Mouse (Mus musculus) embryonic facial prominence, embryonic 10.5 days (tissue): Measurements from ENCODE around the gene 2310046K23Rik. TPM values are rescaled to one million over a fixed set of nuclear protein-coding genes. Genes with fewer than 3 reads are reported as not detected.
"Not testable (repeated sequence)": the region's sequence is repeated elsewhere in the genome, so short reads cannot be mapped to it uniquely, and the experiment has no call there.

Experiments
- DNase-seq: peaks from one replicate; pipeline ENCODE4 v3.0.0-alpha.2; 2017; ENCODE audit warnings: low spot score
- H3K27ac ChIP-seq: fragments of 300-500 bp; sonication (generic); replicated peaks from 2 replicates; pipeline ENCODE4 v1.5.1; 2016; ENCODE audit warnings: mild to moderate bottlenecking
- H3K27me3 ChIP-seq: fragments of 300-500 bp; sonication (generic); replicated peaks from 2 replicates; pipeline ENCODE4 v1.6.1; 2016; ENCODE audit warnings: low read depth, mild to moderate bottlenecking; ENCODE audit not compliant: poor library complexity, severe bottlenecking
- H3K36me3 ChIP-seq: fragments of 300-500 bp; sonication (generic); replicated peaks from 2 replicates; pipeline ENCODE4 v1.6.1; 2016; ENCODE audit warnings: mild to moderate bottlenecking, moderate library complexity
- H3K4me1 ChIP-seq: fragments of 300-500 bp; sonication (generic); 2 replicates; pipeline ENCODE4 v1.6.1; 2016
- H3K4me3 ChIP-seq: fragments of 300-500 bp; sonication (generic); 2 replicates; pipeline ENCODE4 v1.5.1; 2016; ENCODE audit warnings: mild to moderate bottlenecking, moderate library complexity
- H3K9me3 ChIP-seq: fragments of 300-500 bp; sonication (generic); 2 replicates; pipeline ENCODE4 v1.6.1; 2016; ENCODE audit warnings: mild to moderate bottlenecking
- WGBS: fragments of 180-500 bp; shearing (Covaris S2); methylation state at CpG from one replicate; pipeline ENCODE4 v1.1.7; 2016; 5-methylcytosine and 5-hydroxymethylcytosine counted together
- polyA plus RNA-seq: library from polyadenylated mRNA; unstranded; fragments of >200 nt; fragmentation: Nextera tagmentation; extraction: Ambion mirVana; gene quantifications from 2 replicates; pipeline ENCODE4 v1.2.1, GENCODE M21; 2016

The 2310046K23Rik gene
- polyA plus RNA-seq, 1 experiment from 2014 or later: not detected

- no peak within 1 kb of the TSS for H3K27ac ChIP-seq
- H3K36me3 ChIP-seq: no peaks in the 10 kb centered on the region
- no peaks in the 10 kb centered on the region for H3K27me3 ChIP-seq
- no peak within 1 kb of the TSS for H3K4me3 ChIP-seq
- WGBS: 86% methylated on average over 1 of the region's 1 CpGs
- H3K9me3 ChIP-seq: no peaks in the 10 kb centered on the region
- DNase-seq: no peak
- H3K4me1 ChIP-seq: no peaks in the 10 kb centered on the region
Observed at GRCm38 (mm10) chr3:92500393-92500792, 33.9 kb downstream of the 2310046K23Rik start, which contains the start of gene Sprr4. TSS of gene Sprr4 (minus strand) at chr3:92500493.

GRCm38 (mm10) chr3:92490262-92490661 is 44.0 kb downstream of the 2310046K23Rik start:
- not testable (repeated sequence) for H3K27me3 ChIP-seq, H3K36me3 ChIP-seq, H3K4me1 ChIP-seq, H3K4me3 ChIP-seq, H3K9me3 ChIP-seq, DNase-seq, H3K27ac ChIP-seq

DNA sequence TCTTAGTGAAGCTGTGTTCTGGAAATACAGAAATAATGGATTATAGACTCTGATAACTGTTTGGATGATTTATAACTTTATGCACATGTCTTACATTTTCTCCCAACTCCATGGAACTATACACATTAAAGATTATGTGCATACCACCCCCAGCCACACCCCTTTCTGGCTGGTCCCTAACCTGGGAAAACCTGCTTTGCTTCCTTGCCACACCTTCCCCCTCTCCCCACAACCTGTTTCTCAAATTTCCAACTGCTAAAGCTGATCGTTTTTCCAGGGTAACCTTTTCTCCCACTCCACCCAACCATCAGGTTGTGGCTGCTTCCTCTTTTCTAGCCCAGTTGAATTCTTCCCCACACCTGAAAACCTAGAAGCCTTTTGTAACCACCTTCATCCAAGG is 48.0 kb downstream of the 2310046K23Rik start:
- no peak for DNase-seq
- Histone ChIP-seq H3K4me1 (no peaks in the 10 kb centered on the region), H3K4me3 (no peak overlapping the region), H3K9me3 (no peaks in the 10 kb centered on the region), H3K36me3 (no peaks in the 10 kb centered on the region), H3K27me3 (no peaks in the 10 kb centered on the region), H3K27ac (no peak overlapping the region)
- 61% methylated on average over 1 of the region's 1 CpGs for WGBS

DNA sequence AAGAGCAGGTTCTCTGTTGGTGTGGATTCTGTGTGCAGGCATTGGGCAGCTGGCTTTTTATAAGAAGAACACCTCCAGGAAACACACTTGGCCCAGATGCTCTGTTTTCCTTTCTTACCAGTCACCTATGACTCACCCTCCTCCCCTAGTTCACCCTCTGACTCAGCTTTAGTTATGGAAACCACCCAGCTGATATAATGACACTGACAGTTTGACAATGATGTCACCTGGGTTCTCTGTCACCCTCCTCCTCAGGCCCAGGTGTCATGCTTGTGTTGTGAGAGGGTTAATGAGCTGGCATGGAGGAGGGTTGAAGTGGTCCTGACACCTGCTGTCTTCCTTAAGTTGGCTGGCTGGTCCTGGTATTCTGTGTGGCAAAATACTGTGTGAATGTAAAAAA is 48.4 kb downstream of the 2310046K23Rik start, which contains the start of gene Sprr1a:
TSS of gene Sprr1a (minus strand) at position 33 of the 400 bp plus-strand sequence.
- Histone ChIP-seq H3K9me3 (no peaks in the 10 kb centered on the region), H3K27ac (no peak within 1 kb of the TSS), H3K4me3 (no peak within 1 kb of the TSS), H3K36me3 (no peaks in the 10 kb centered on the region), H3K27me3 (no peaks in the 10 kb centered on the region), H3K4me1 (no peaks in the 10 kb centered on the region)
- DNase-seq: no peak

Other genes with a start within 250 kb of the 2310046K23Rik start
- gene Sprr2a3, start 249.1 kb downstream of the 2310046K23Rik start, polyA plus RNA-seq: not detected in 2 replicates
- gene Sprr2b, start 217.9 kb downstream of the 2310046K23Rik start, polyA plus RNA-seq: not detected in 2 replicates
- gene Sprr2d, start 195.4 kb downstream of the 2310046K23Rik start, polyA plus RNA-seq: not detected in 2 replicates
- not detected in 2 replicates for gene Sprr2e, start 182.4 kb downstream of the 2310046K23Rik start, polyA plus RNA-seq
- not detected in 2 replicates for gene Sprr2f, start 169.3 kb downstream of the 2310046K23Rik start, polyA plus RNA-seq
- gene Sprr2h, start 148.8 kb downstream of the 2310046K23Rik start, polyA plus RNA-seq: not detected in 2 replicates
- not detected in 2 replicates for gene Sprr2i, start 126.5 kb downstream of the 2310046K23Rik start, polyA plus RNA-seq
- gene Sprr2j-ps, start 116.4 kb downstream of the 2310046K23Rik start, polyA plus RNA-seq: not detected in 2 replicates
- 10.3 and 10.6 TPM in 2 replicates for gene Gm9774, start 105.1 kb downstream of the 2310046K23Rik start, polyA plus RNA-seq
- not detected in 2 replicates for gene Sprr2k, start 101.9 kb downstream of the 2310046K23Rik start, polyA plus RNA-seq
- not detected in 2 replicates for gene Sprr1b, start 95.7 kb downstream of the 2310046K23Rik start, polyA plus RNA-seq
- gene Sprr3, start 75.8 kb downstream of the 2310046K23Rik start, polyA plus RNA-seq: not detected in 2 replicates
- gene Sprr1a, start 48.6 kb downstream of the 2310046K23Rik start, polyA plus RNA-seq: not detected in 2 replicates
- gene Sprr4, start 34.0 kb downstream of the 2310046K23Rik start, polyA plus RNA-seq: not detected in 2 replicates
- gene Ivl, start 39.2 kb upstream of the 2310046K23Rik start, polyA plus RNA-seq: not detected in 2 replicates
- not detected in 2 replicates for gene Smcp, start 54.5 kb upstream of the 2310046K23Rik start, polyA plus RNA-seq
- not detected in 2 replicates for gene 2210017I01Rik, start 73.0 kb upstream of the 2310046K23Rik start, polyA plus RNA-seq
- not detected in 2 replicates for gene Lce6a, start 87.1 kb upstream of the 2310046K23Rik start, polyA plus RNA-seq
- gene Lce1a1, start 113.8 kb upstream of the 2310046K23Rik start, polyA plus RNA-seq: not detected in 2 replicates
- not detected in 2 replicates for gene Lce1b, start 122.4 kb upstream of the 2310046K23Rik start, polyA plus RNA-seq
- gene Lce1a2, start 135.8 kb upstream of the 2310046K23Rik start, polyA plus RNA-seq: not detected in 2 replicates
- gene Lce1c, start 144.7 kb upstream of the 2310046K23Rik start, polyA plus RNA-seq: not detected in 2 replicates
- not detected in 2 replicates for gene Lce1d, start 152.7 kb upstream of the 2310046K23Rik start, polyA plus RNA-seq
- not detected in 2 replicates for gene Lce1e, start 174.6 kb upstream of the 2310046K23Rik start, polyA plus RNA-seq
- gene Lce1f, start 185.8 kb upstream of the 2310046K23Rik start, polyA plus RNA-seq: not detected in 2 replicates
- gene Gm38119, start 204.6 kb upstream of the 2310046K23Rik start, polyA plus RNA-seq: not detected in 2 replicates
- gene Lce1g, start 217.8 kb upstream of the 2310046K23Rik start, polyA plus RNA-seq: not detected in 2 replicates
- not detected in 2 replicates for gene Lce1h, start 230.6 kb upstream of the 2310046K23Rik start, polyA plus RNA-seq
- not detected in 2 replicates for gene Lce1i, start 244.4 kb upstream of the 2310046K23Rik start, polyA plus RNA-seq